Mouse (Mus musculus) liver, embryonic 12.5 days (tissue): ENCODE results near the gene Cdk18. TPM values are rescaled to one million over a fixed set of nuclear protein-coding genes. Genes with fewer than 3 reads are reported as not detected.

Experiments
- ATAC-seq: fragments of 200-750 bp; cut with Nextera tagmentation; 2 replicates; pipeline ENCODE4 v1.8.0; 2017; ENCODE audit warnings: moderate number of reproducible peaks, mild to moderate bottlenecking, moderate library complexity
- H3K27ac ChIP-seq: fragments of 300-500 bp; sonication (generic); 2 replicates; pipeline ENCODE4 v1.5.1; 2016; ENCODE audit warnings: mild to moderate bottlenecking
- H3K27me3 ChIP-seq: fragments of 300-500 bp; sonication (generic); replicated peaks from 2 replicates; pipeline ENCODE4 v1.6.1; 2016; ENCODE audit warnings: mild to moderate bottlenecking, moderate library complexity
- H3K36me3 ChIP-seq: fragments of 300-500 bp; sonication (generic); 2 replicates; pipeline ENCODE4 v1.6.1; 2016; ENCODE audit warnings: mild to moderate bottlenecking, moderate library complexity
- H3K4me1 ChIP-seq: fragments of 300-500 bp; sonication (generic); 2 replicates; pipeline ENCODE4 v1.6.1; 2016
- H3K4me2 ChIP-seq: fragments of 300-500 bp; sonication (generic); 2 replicates; pipeline ENCODE4 v1.6.1; 2016; ENCODE audit warnings: mild to moderate bottlenecking, moderate library complexity
- H3K4me3 ChIP-seq: fragments of 300-500 bp; sonication (generic); 2 replicates; pipeline ENCODE4 v1.5.1; 2016; ENCODE audit warnings: mild to moderate bottlenecking, moderate library complexity
- H3K9ac ChIP-seq: fragments of 300-500 bp; sonication (generic); 2 replicates; pipeline ENCODE4 v1.6.1; 2016; ENCODE audit warnings: mild to moderate bottlenecking, moderate library complexity
- H3K9me3 ChIP-seq: fragments of 300-500 bp; sonication (generic); replicated peaks from 2 replicates; pipeline ENCODE4 v1.6.1; 2016; ENCODE audit warnings: mild to moderate bottlenecking, moderate library complexity
- WGBS: fragments of 180-500 bp; shearing (Covaris S2); methylation state at CpG from one replicate; pipeline ENCODE4 v1.1.7; 2016; ENCODE audit not compliant: insufficient replicate concordance; 5-methylcytosine and 5-hydroxymethylcytosine counted together
- polyA plus RNA-seq: library from polyadenylated mRNA; unstranded; fragments of >200 nt; fragmentation: Nextera tagmentation; extraction: Ambion mirVana; gene quantifications from 2 replicates; pipeline ENCODE4 v1.2.1, GENCODE M21; 2016

Cdk18 gene
- polyA plus RNA-seq, 1 experiment from 2014 or later, result 2.7 TPM

DNA sequence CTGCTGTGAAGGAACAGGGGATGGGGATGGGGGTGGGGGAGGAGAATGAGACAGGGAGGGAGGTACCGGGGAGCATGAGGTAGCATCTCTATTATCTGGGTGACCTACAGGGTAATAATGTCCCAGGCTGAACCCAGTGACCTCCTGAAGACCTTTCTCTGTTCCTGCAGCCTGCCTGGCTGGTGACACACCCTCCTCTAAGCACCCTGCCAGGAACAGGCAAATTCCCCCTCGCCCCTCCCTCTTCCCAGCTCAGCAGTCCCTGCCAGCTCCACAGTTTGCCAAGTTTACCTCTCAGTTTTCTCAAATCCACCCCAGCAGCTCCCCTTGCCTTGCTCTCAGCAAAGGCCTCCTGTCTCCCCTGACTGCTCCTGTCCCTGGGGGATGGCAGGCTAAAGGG lies 19.3 kb upstream of the Cdk18 start:
- H3K4me2 ChIP-seq, result no peak overlapping the region
- no peaks in the 10 kb centered on the region for H3K4me1 ChIP-seq
- H3K4me3 ChIP-seq, result no peak overlapping the region
- 25% methylated on average over 1 of the region's 2 CpGs for WGBS
- H3K9me3 ChIP-seq, result no peaks in the 10 kb centered on the region
- H3K36me3 ChIP-seq, result no peaks in the 10 kb centered on the region
- no peak for ATAC-seq
- H3K27me3 ChIP-seq, result peaks cover 48% of the 10 kb centered on the region
- no peak overlapping the region for H3K9ac ChIP-seq
- no peak overlapping the region for H3K27ac ChIP-seq

DNA sequence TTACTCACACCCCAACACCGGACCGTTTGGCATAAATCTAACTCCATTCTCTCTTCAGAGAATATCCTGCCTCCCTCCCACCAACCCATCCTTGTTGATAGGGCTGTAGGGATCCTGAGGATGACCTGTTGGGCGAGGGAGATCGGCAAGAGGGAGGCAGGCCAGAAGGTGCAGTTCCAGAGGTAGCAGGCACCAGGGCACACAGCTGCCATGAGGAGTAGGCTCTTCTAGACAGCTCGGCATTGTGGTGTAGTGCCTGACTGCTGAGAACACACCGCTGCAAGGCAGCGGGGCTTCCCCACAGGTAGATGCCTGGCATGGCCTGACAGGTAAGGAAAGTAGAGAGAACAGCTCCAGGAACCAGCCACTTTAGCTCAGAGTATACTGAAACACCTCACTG lies 18.3 kb upstream of the Cdk18 start:
- H3K27ac ChIP-seq, result no peak overlapping the region
- peaks cover 40% of the 10 kb centered on the region for H3K27me3 ChIP-seq
- no peak overlapping the region for H3K4me3 ChIP-seq
- H3K36me3 ChIP-seq, result no peaks in the 10 kb centered on the region
- no peak overlapping the region for H3K4me2 ChIP-seq
- H3K9me3 ChIP-seq, result no peaks in the 10 kb centered on the region
- ATAC-seq, result no peak
- no peaks in the 10 kb centered on the region for H3K4me1 ChIP-seq
- no peak overlapping the region for H3K9ac ChIP-seq
- WGBS, result 33% methylated on average over 7 of the region's 7 CpGs

DNA sequence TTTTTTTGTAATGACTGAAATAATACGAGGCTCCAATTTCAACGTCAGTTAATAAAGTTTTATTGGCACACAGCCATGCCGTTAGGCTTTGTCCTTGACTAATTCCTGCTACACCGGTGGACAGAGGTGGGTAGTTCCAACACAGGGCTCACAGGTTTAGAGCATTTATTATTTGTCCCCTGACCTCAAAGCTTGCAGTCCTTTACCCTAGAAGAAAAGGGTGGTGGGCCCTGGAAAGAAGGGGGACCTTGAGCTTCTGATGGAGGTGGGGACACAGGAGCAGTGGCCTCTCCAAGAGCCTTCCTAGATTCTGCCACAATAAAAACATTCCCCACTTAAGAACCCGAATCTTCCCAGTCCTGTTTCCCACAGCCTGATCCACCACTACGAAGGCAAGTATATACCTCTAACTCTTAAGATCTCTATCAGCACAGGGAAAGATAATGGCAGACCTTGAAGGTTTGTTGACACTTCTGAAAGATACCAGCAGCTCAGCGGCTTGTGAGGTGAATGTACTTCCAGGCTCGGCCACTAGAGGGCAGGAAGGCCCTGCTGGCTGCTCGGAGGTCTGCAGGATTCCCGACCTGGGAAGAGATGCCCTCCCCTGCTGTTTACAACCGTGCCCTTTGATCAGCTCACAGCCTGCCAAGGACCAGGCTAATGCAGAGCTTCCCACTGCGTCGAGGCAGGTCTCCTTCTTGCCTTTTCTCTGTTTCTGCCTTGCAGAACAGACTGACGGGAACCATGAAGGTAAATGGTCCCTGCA lies 17.7 kb upstream of the Cdk18 start:
- peaks cover 39% of the 10 kb centered on the region for H3K27me3 ChIP-seq
- no peak overlapping the region for H3K4me3 ChIP-seq
- no peak for ATAC-seq
- no peak overlapping the region for H3K4me2 ChIP-seq
- H3K36me3 ChIP-seq, result no peaks in the 10 kb centered on the region
- H3K27ac ChIP-seq, result no peak overlapping the region
- WGBS, result 21% methylated on average over 14 of the region's 14 CpGs
- no peak overlapping the region for H3K9ac ChIP-seq
- no peaks in the 10 kb centered on the region for H3K4me1 ChIP-seq
- H3K9me3 ChIP-seq, result no peaks in the 10 kb centered on the region

DNA sequence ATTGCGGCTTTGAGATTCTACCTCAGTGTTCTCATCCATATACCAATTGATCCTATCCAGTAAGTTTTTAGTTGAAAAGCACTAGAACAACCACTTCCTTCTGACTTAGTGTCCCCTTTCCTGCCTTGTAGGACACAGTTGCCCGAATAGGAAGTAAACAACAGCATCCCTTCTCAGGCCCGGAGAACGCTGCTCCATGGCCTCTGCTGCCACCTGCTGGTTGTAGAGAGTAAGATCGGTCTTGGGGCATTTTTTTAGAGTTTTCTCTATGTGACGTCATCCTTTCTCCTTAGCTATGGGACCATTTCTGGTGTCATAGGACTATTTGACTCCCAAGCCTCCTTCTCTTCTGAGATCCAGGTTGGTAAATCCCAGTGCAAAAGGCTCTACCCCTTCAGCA lies 16.3 kb upstream of the Cdk18 start:
- ATAC-seq, result 0 out of 2 replicates have a peak, but pooled peaks have one; percentile 25
- peaks cover 29% of the 10 kb centered on the region for H3K27me3 ChIP-seq
- no peaks in the 10 kb centered on the region for H3K4me1 ChIP-seq
- no peaks in the 10 kb centered on the region for H3K36me3 ChIP-seq
- no peak overlapping the region for H3K9ac ChIP-seq
- no peaks in the 10 kb centered on the region for H3K9me3 ChIP-seq
- H3K4me2 ChIP-seq, result peak overlapping the region; percentile 40
- WGBS, result 10% methylated on average over 6 of the region's 6 CpGs
- H3K27ac ChIP-seq, result no peak overlapping the region
- peak overlapping the region; percentile 15; the same call in 1 of the 2 replicates for H3K4me3 ChIP-seq

DNA sequence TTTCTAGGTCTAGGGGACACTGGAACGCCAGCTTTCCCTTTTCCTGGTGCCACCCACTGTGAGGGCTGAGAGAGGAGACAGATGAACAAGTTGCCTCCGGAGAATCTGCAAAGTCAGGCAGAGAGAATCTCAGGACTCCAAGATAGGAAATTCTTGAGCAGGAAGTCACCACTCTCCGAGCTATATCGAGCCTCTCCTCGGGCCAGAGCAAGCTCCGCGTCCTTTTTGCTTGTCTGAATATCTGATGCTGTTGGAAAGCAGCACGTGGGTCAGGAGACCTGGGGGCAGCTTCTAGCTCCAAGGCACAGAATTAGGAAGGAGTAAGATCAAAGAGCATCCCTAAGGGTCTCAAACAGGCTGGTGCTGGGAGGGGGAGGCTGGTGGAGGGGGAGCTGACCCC lies 14.2 kb upstream of the Cdk18 start:
- no peak overlapping the region for H3K4me3 ChIP-seq
- WGBS, result 36% methylated on average over 8 of the region's 8 CpGs
- H3K27ac ChIP-seq, result no peak overlapping the region

DNA sequence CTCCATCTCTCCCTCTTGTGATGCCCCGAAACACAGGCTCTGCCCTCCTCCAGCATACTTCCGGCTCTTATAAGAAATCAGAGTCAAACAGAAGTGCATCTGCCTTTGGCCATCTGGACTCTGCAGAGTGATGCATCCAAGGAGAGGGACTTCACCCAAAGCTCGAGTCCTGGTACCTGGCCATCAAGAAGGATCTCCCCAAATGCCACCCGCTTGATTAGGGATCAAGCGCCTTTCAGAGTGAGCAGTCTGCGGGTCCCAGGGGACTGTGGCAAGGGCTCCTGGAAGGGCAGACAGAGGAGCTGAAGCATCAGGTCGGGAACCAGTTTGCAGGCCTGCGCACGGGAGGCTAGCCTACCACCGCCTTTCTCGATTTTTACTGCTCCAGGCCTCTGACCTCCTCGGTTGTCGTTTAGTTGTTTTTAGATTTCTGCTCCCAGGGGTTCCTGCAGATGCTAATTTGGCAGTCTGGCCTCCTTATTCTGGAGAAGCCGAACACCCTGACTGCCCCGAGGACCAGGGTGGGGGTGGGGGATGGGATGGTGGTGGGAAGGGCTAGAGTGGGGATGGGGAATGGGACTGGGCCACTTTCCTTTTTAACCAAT lies 13.7 kb upstream of the Cdk18 start:
- Histone ChIP-seq H3K27ac (no peak overlapping the region), H3K4me1 (peaks cover 10% of the 10 kb centered on the region; the same call in 1 of the 2 replicates), H3K4me2 (no peak overlapping the region), H3K9ac (no peak overlapping the region), H3K4me3 (no peak overlapping the region), H3K9me3 (no peaks in the 10 kb centered on the region), H3K27me3 (peaks cover 8% of the 10 kb centered on the region), H3K36me3 (no peaks in the 10 kb centered on the region)
- ATAC-seq, result no peak
- WGBS, result 60% methylated on average over 15 of the region's 15 CpGs

More for the DNA sequence above, 14.2 kb upstream of the Cdk18 start:
- Histone ChIP-seq H3K9me3 (no peaks in the 10 kb centered on the region), H3K4me1 (peaks cover 10% of the 10 kb centered on the region; the same call in 1 of the 2 replicates), H3K27me3 (peaks cover 13% of the 10 kb centered on the region), H3K9ac (no peak overlapping the region), H3K36me3 (no peaks in the 10 kb centered on the region), H3K4me2 (no peak overlapping the region)
- ATAC-seq, result no peak

DNA sequence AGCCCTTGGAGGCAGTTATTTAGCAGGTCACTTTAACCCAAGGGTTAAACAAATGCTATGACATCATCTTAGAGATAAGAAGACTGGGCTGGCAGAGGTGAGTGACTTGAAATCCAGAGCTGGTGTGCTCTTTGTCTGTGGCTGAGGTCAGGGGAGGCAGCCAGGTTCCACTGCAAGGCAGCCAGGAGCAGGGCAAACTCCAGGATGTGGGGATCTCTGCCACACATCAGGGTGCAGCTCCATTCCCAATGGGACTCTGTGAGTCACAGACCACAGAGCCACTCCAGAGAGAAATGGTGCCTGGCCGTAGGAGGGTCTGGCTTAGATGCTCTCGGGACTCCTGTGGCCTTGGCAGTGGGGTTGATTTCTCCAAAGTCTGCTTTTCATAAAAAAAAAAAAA lies 12.4 kb upstream of the Cdk18 start:
- no peak overlapping the region for H3K4me2 ChIP-seq
- no peak overlapping the region for H3K27ac ChIP-seq
- WGBS, result 52% methylated on average over 2 of the region's 2 CpGs

DNA sequence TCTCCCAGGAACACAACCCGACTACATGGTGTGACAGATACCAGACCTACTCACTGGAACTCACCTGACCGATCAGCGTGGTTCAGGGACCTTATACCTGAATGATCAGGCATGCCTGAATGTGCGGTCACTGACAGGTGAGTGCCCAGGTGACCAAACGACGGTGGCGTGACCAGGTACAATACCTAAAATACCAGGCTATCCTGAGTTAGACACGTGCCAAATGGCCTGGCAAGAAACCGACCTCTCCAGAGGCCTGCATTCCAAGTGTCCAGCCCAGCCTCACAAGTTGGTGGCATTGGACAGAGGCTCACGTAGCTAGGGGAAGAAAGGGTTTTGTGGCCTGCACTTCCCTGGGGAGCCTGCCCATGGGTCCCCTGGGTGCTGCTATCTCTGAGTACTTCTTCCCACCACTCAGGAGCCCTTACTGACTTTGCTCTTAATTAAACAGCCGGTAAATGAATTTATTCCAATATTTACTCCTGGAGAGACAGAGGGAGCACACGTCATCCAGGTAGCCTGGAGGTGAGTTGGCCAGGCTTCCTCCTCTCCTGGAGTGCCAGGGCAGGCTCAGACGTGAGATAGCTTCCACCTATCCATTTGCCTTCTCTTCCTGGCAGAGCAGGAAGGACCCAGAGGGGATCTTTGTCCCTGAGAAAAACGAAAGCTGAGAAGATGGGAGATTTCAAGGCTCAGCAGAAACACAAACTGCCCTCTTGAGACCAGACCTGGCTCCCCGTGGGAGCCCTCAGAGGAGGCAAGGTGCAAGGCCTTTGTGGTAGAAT lies 11.5 kb upstream of the Cdk18 start:
- WGBS, result 58% methylated on average over 15 of the region's 15 CpGs
- Histone ChIP-seq H3K36me3 (no peaks in the 10 kb centered on the region), H3K4me1 (peaks cover 10% of the 10 kb centered on the region; the same call in 1 of the 2 replicates), H3K9me3 (no peaks in the 10 kb centered on the region), H3K27me3 (no peaks in the 10 kb centered on the region), H3K4me3 (no peak overlapping the region), H3K27ac (no peak overlapping the region), H3K4me2 (no peak overlapping the region), H3K9ac (no peak overlapping the region)
- no peak for ATAC-seq

More for the DNA sequence above, 12.4 kb upstream of the Cdk18 start:
- peaks cover 10% of the 10 kb centered on the region; the same call in 1 of the 2 replicates for H3K4me1 ChIP-seq
- no peaks in the 10 kb centered on the region for H3K27me3 ChIP-seq
- no peaks in the 10 kb centered on the region for H3K36me3 ChIP-seq
- no peak overlapping the region for H3K4me3 ChIP-seq
- no peaks in the 10 kb centered on the region for H3K9me3 ChIP-seq
- H3K9ac ChIP-seq, result no peak overlapping the region
- ATAC-seq, result no peak

DNA sequence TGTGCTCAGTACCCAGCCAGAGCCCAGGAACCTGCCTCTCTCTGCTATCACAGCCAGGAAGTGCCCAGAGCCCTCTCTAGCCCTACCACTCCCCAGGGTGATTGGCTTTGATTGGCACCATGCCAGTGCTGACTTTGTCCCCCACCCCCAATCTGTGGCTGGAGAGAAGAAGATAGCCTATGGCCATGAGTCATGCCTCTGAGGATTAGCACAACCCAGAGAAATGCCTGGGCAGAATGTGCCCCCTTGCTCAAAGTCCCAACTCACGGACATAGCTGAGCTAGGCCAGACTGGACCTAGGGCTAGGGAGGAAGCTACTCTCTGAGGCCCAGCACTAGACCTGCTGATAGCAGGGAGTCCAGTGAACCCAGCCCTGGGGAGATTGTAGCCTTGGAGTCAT lies 10.7 kb upstream of the Cdk18 start:
- H3K4me2 ChIP-seq, result no peak overlapping the region
- H3K27ac ChIP-seq, result no peak overlapping the region
- no peak overlapping the region for H3K4me3 ChIP-seq
- peaks cover 10% of the 10 kb centered on the region; the same call in 1 of the 2 replicates for H3K4me1 ChIP-seq
- WGBS, result 33% methylated on average over 1 of the region's 1 CpGs
- H3K27me3 ChIP-seq, result no peaks in the 10 kb centered on the region
- H3K9me3 ChIP-seq, result no peaks in the 10 kb centered on the region
- ATAC-seq, result 0 out of 2 replicates have a peak, but pooled peaks have one; percentile 31
- H3K36me3 ChIP-seq, result no peaks in the 10 kb centered on the region
- no peak overlapping the region for H3K9ac ChIP-seq

DNA sequence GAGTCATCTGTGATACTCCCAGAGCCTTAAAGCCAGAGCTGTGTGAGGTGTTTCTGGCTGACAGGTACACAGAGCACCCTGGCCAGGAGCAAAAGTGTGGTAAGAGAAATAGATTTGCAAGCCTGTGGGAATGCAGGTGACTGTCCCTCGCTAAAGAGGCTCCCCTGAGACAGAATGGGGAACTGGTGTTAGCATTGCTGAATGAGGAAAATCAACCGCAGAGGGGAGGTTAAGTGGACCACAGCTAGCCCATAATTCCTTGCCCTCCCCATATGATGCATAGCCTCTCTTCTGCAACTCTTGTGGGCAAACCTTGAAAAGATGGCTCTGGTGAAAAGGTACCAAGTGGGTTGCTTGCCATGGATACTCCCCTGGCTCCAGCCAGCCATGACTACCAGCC lies 9.9 kb upstream of the Cdk18 start:
- no peaks in the 10 kb centered on the region for H3K27me3 ChIP-seq
- no peak overlapping the region for H3K9ac ChIP-seq
- H3K4me3 ChIP-seq, result no peak overlapping the region
- H3K27ac ChIP-seq, result no peak overlapping the region
- ATAC-seq, result no peak
- H3K4me1 ChIP-seq, result peaks cover 10% of the 10 kb centered on the region; the same call in 1 of the 2 replicates
- WGBS, result 34% methylated on average over 2 of the region's 2 CpGs
- no peaks in the 10 kb centered on the region for H3K36me3 ChIP-seq
- no peak overlapping the region for H3K4me2 ChIP-seq
- H3K9me3 ChIP-seq, result no peaks in the 10 kb centered on the region

DNA sequence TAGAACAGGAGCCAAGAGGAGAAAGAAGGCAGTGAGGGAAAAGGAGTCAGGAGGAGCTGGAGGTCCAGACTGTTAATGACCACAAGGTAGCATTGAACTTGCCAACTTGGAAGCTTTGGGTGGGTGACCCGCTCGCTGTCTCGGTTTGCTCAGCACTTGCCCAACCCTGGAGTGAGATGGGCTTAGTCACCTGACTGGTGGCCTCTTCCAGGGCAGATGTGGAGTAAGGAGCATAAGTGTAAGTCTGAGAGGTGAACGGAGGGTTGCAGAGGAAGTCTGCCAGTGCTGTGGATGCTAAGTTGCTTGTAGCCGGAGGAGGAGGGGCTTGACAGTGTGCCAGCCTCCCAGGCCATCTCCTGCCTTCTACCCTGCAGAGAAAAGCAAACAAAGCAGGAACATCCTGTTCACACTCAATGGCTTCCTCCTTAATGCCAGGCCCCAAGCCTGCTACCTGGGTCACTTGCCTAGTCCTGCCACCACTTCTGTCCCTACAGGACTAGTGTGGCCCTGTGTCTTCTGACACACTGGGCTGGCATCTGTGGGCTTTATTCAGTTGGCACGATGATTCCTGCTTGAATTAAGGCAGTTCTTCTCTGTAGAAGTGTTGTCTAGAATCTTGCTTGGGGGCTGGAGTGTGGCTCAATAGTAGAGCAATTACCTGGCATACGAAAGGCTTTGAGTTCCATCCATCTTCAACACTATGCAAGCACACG lies 6.6 kb upstream of the Cdk18 start:
- Histone ChIP-seq H3K9me3 (no peaks in the 10 kb centered on the region), H3K4me2 (no peak overlapping the region), H3K4me1 (peaks cover 10% of the 10 kb centered on the region; the same call in 1 of the 2 replicates), H3K27ac (no peak overlapping the region), H3K36me3 (no peaks in the 10 kb centered on the region), H3K9ac (no peak overlapping the region), H3K4me3 (no peak overlapping the region), H3K27me3 (peaks cover 6% of the 10 kb centered on the region; the same call in 1 of the 2 replicates)
- 70% methylated on average over 8 of the region's 8 CpGs for WGBS
- ATAC-seq, result no peak
